Mouse (Mus musculus): ENCODE measurements around the gene Tnni2. TPM values are rescaled to one million over a fixed set of nuclear protein-coding genes. Genes with fewer than 3 reads are reported as not detected.

Gene Tnni2
- polyA plus RNA-seq, 1 experiment from 2014 or later, result 9.6 TPM

GRCm38 (mm10) chr7:142487341-142487859, 45.8 kb downstream of the Tnni2 start:
- no peaks in the 10 kb centered on the region for H3K9me3 ChIP-seq
- 0 out of 2 replicates have a peak overlapping the region, but pooled peaks have one; percentile 0 for H3K4me2 ChIP-seq (replicated peaks)
- no peaks in the 10 kb centered on the region for H3K27me3 ChIP-seq
- H3K9ac ChIP-seq, result no peak overlapping the region; the same call in 1 of the 2 replicates
- WGBS, result 22% methylated on average over 9 of the region's 9 CpGs
- H3K4me1 ChIP-seq, result peaks cover 54% of the 10 kb centered on the region
- H3K27ac ChIP-seq, result peak overlapping the region; percentile 96
- peak; percentile 54 for ATAC-seq (ENCODE audit: insufficient number of reproducible peaks, insufficient read depth, low FRiP score, low TSS enrichment)
- no peak overlapping the region for H3K4me3 ChIP-seq
- peaks cover 24% of the 10 kb centered on the region for H3K36me3 ChIP-seq

GRCm38 (mm10) chr7:142488053-142488452, 46.4 kb downstream of the Tnni2 start:
- H3K4me3 ChIP-seq, result no peak overlapping the region
- no peak overlapping the region for H3K4me2 ChIP-seq (replicated peaks)
- H3K36me3 ChIP-seq, result peaks cover 24% of the 10 kb centered on the region
- H3K9ac ChIP-seq, result no peak overlapping the region; the same call in 1 of the 2 replicates
- no peaks in the 10 kb centered on the region for H3K27me3 ChIP-seq
- 77% methylated on average over 3 of the region's 3 CpGs for WGBS
- ATAC-seq (ENCODE audit: insufficient number of reproducible peaks, insufficient read depth, low FRiP score, low TSS enrichment), result no peak
- H3K4me1 ChIP-seq, result peaks cover 48% of the 10 kb centered on the region
- peak overlapping the region; percentile 96 for H3K27ac ChIP-seq
- H3K9me3 ChIP-seq, result no peaks in the 10 kb centered on the region

- H3K4me2 ChIP-seq (replicated peaks), result no peak overlapping the region
Observed at GRCm38 (mm10) chr7:142493535-142493934, 51.9 kb downstream of the Tnni2 start.

More at GRCm38 (mm10) chr7:142493535-142493934, 51.9 kb downstream of the Tnni2 start:
- Histone ChIP-seq H3K9me3 (no peaks in the 10 kb centered on the region), H3K36me3 (peaks cover 18% of the 10 kb centered on the region; the same call in 1 of the 2 replicates), H3K27me3 (no peaks in the 10 kb centered on the region), H3K4me3 (no peak overlapping the region), H3K27ac (0 out of 2 replicates have a peak overlapping the region, but pooled peaks have one; percentile 17), H3K9ac (no peak overlapping the region), H3K4me1 (peaks cover 2% of the 10 kb centered on the region; the same call in 1 of the 2 replicates)
- WGBS, result 76% methylated on average over 8 of the region's 8 CpGs
- no peak; the same call in 1 of the 2 replicates for ATAC-seq (ENCODE audit: insufficient number of reproducible peaks, insufficient read depth, low FRiP score, low TSS enrichment)

Other genes with a start within 250 kb of the Tnni2 start
- not detected in 2 replicates for gene Krtap5-3, start 240.4 kb upstream of the Tnni2 start, polyA plus RNA-seq (2016; fragmentation: Nextera tagmentation; extraction: Ambion mirVana)
- gene Gm7579, start 229.9 kb upstream of the Tnni2 start, polyA plus RNA-seq (2016; fragmentation: Nextera tagmentation; extraction: Ambion mirVana), result not detected in 2 replicates
- not detected in 2 replicates for gene Krtap5-5, start 211.8 kb upstream of the Tnni2 start, polyA plus RNA-seq (2016; fragmentation: Nextera tagmentation; extraction: Ambion mirVana)
- not detected in 2 replicates for gene Gm40460, start 200.7 kb upstream of the Tnni2 start, polyA plus RNA-seq (2016; fragmentation: Nextera tagmentation; extraction: Ambion mirVana)
- not detected in 2 replicates for gene Gm2431, start 183.5 kb upstream of the Tnni2 start, polyA plus RNA-seq (2016; fragmentation: Nextera tagmentation; extraction: Ambion mirVana)
- gene Gm4559, start 167.4 kb upstream of the Tnni2 start, polyA plus RNA-seq (2016; fragmentation: Nextera tagmentation; extraction: Ambion mirVana), result not detected in 2 replicates
- not detected in 2 replicates for gene Krtap5-1, start 144.7 kb upstream of the Tnni2 start, polyA plus RNA-seq (2016; fragmentation: Nextera tagmentation; extraction: Ambion mirVana)
- not detected in 2 replicates for gene Krtap5-4, start 138.3 kb upstream of the Tnni2 start, polyA plus RNA-seq (2016; fragmentation: Nextera tagmentation; extraction: Ambion mirVana)
- gene Ifitm10, start 68.1 kb upstream of the Tnni2 start, polyA plus RNA-seq (2016; fragmentation: Nextera tagmentation; extraction: Ambion mirVana), result 2.3 and 2.9 TPM in 2 replicates
- gene Gm49369, start 59.1 kb upstream of the Tnni2 start, polyA plus RNA-seq (2016; fragmentation: Nextera tagmentation; extraction: Ambion mirVana), result 0.67 TPM in 1 of 2 replicates, not detected in the other
- 208 and 210 TPM in 2 replicates for gene Ctsd, start 53.8 kb upstream of the Tnni2 start, polyA plus RNA-seq (2016; fragmentation: Nextera tagmentation; extraction: Ambion mirVana)
- gene Syt8, start 7.0 kb upstream of the Tnni2 start, polyA plus RNA-seq (2016; fragmentation: Nextera tagmentation; extraction: Ambion mirVana), result 0.35 TPM in 1 of 2 replicates, not detected in the other
- gene Lsp1, start 19.0 kb downstream of the Tnni2 start, polyA plus RNA-seq (2016; fragmentation: Nextera tagmentation; extraction: Ambion mirVana), result 24.5 and 24.7 TPM in 2 replicates
- gene Tnnt3, start 57.0 kb downstream of the Tnni2 start, polyA plus RNA-seq (2016; fragmentation: Nextera tagmentation; extraction: Ambion mirVana), result 4.6 and 6.9 TPM in 2 replicates
- gene Mrpl23, start 90.9 kb downstream of the Tnni2 start, polyA plus RNA-seq (2016; fragmentation: Nextera tagmentation; extraction: Ambion mirVana), result 19.8 and 32.6 TPM in 2 replicates
- 701 and 722 TPM in 2 replicates for gene Igf2, start 225.0 kb downstream of the Tnni2 start, polyA plus RNA-seq (2016; fragmentation: Nextera tagmentation; extraction: Ambion mirVana)
- gene Gm49394, start 228.1 kb downstream of the Tnni2 start, polyA plus RNA-seq (2016; fragmentation: Nextera tagmentation; extraction: Ambion mirVana), result 0.04 TPM in 1 of 2 replicates, not detected in the other

Data from embryonic facial prominence, embryonic 12.5 days (tissue).